Mouse (Mus musculus) urinary bladder, postnatal 25 days (tissue): ENCODE measurements at regions not wholly inside any gene's neighbourhood (a gene's known extent, or its start where the extent isn't known, plus 50 kb on each side); places are given as distances from the start of the nearest gene placed in this dataset.

Experiments
- DNase-seq: peaks from one replicate; pipeline ENCODE4 v3.0.0; 2022; ENCODE audit warnings: low spot score

DNA sequence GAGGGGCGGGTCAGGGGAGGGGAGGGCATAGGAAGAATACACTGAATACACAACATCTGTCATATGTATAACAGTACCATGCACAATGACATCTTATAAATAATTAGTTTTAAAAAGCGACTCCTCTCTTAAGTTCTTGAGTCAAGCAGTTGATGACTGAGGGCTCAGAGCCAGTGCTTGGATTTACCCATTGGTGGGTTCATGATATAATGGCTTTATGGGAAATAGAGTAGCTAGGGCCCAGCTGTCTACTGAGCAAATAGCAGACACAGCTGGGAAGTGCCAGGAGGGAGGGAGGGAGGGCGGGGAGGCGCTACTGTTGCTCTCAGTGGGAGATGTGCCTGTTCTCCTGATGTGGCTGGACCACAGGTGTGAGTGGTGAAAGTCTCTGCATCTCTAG, 268.5 kb downstream of the Matn1 start:
- DNase-seq: no peak

DNA sequence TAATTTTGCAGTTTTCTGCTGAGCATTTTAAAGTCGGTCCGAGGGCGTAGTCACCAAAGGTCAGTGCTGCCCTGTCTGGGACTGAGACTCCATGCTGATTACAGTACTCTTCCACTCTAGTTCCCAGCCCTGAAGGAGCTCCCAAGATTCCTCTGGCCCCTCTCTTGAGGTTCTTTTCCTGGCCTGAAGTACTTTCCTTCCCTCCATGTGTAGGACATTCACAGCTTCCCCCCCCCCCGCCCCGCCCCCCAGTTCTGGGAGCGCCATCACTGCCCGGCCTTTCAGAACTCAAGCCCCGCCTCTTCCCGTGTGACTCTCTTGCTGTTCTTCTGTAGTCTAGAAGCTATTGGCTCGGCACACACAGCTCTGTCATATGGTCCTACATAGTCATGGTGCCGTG, 271.5 kb downstream of the Matn1 start:
- DNase-seq: no peak

DNA sequence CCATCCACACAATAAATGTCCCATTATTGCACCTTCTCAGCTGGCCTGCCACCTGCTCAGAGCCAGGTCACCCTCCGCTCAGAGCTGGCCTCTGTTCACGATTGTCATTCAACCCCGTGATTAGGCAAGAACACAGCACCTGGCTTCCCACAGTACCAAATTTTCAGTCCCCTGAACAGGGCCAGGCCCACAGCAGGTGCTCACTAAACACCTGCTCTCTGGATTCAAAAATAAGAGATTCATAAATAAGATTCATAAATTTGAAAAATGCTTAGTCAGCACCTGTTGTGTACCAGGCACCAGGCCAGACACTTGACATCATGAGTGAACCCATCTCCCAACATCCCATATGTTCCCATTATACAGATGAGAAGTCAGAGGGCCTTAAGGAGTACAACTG, 272.2 kb downstream of the Matn1 start:
- no peak for DNase-seq

DNA sequence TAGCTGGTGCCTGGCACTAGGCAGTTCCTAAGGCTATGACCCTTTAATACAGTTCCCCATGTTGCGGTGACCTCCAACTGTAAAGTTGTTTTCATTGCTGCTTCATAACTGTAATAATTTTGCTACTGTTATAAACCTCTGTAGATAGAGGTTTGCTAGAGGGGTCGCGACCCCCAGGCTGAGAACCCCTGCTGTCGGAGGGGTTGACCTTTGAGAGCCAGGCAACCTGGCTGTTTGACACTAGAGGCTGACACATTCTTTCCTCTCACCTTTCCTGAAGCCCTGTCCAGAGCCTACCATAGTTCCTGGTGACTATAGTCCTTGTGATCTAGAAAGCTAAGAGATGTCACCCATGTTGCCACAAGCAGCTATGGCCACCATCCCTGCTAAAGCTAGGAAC, 272.9 kb downstream of the Matn1 start:
- no peak for DNase-seq

DNA sequence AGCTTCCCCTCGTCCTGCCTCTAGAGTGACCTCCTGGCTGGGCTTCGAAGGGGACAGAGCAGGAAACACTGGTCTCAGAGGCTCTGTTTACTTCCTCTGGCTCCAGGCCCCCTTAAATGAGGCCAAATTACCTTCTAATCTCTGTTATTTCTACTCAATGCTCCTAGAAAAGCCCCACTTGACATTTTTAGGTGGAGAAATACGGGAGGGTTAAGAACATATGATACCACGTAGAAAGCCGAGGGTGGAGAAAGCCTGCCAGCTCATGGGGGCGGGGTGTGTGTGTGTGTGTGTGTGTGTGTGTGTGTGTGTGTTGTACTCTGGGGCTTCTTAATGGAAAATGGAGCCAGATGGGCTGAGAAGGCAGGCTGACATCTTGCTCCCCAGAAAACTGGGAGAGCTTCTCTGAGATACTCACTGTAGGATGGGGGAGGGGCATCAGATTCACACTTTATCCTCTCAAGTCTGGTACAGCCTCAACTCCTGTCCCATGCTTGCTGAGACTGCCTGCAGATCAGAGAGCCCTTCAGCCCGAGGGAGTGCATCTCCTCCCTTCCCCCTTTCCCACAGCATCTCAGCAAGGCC, 273.5 kb downstream of the Matn1 start:
- DNase-seq: no peak

GRCm38 (mm10) chr4:131220966-131221365, 276.8 kb downstream of the Matn1 start:
- no peak for DNase-seq

GRCm38 (mm10) chr4:131230361-131230760, 286.2 kb downstream of the Matn1 start:
- DNase-seq: no peak

GRCm38 (mm10) chr4:131236611-131237031, 292.4 kb downstream of the Matn1 start:
- DNase-seq: no peak

GRCm38 (mm10) chr4:131238591-131238990, 294.4 kb downstream of the Matn1 start:
- no peak for DNase-seq

- DNase-seq: no peak
Observed at GRCm38 (mm10) chr4:131239132-131239531, 294.9 kb downstream of the Matn1 start.

- DNase-seq: no peak
Observed at GRCm38 (mm10) chr4:131240457-131240856, 296.3 kb downstream of the Matn1 start.

DNA sequence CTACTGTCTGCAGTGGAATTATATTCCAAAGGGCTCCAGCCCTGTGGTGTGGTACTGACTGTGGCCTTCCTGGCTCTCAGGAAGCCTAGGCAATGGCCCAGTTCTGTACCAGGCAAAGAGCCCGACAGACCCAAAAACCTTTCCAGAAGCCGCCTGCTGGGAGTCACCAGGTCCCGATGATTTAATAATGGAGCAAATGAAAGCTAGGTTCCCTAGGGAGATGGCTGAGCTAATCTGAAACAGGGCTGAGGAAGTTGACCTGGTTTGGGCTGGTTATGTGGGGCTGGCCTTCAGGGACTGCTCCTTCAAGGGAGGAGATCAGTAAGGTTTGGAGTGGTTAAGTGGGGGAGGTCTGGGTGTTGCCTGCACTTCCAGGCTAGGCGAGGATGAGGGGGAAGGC, 298.1 kb downstream of the Matn1 start:
- DNase-seq: no peak

DNA sequence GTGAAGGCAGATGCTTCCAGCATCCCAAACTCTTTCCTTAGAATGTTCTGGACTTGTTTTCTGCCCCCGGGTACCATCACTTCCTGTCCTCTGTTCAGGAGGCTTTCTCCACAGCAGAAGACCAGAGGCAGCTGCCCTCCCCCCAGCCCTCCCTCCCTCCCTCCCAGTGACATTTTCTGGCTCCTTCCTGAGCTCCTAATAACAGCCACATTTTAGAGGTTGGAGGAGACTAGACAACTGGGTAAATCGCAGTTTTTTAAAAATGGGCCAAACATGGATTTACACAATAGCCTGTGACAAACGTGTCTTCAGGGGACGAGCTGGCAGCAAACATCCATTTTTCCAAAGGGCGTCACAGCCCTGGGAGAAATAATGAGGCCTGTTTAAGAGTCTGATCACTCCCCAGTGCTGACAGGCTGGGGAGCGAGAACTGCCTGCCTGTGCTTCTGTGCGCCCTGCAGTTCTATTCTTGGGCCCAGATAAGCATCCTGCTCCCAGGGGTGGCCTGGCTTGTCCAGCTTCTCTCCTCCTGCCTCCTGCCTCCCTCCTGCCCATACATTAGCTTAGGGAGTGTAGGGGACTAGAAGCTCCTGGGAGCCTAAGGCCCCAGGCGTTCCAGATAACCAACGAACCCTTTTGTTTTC, 299.7 kb downstream of the Matn1 start:
- no peak for DNase-seq

DNA sequence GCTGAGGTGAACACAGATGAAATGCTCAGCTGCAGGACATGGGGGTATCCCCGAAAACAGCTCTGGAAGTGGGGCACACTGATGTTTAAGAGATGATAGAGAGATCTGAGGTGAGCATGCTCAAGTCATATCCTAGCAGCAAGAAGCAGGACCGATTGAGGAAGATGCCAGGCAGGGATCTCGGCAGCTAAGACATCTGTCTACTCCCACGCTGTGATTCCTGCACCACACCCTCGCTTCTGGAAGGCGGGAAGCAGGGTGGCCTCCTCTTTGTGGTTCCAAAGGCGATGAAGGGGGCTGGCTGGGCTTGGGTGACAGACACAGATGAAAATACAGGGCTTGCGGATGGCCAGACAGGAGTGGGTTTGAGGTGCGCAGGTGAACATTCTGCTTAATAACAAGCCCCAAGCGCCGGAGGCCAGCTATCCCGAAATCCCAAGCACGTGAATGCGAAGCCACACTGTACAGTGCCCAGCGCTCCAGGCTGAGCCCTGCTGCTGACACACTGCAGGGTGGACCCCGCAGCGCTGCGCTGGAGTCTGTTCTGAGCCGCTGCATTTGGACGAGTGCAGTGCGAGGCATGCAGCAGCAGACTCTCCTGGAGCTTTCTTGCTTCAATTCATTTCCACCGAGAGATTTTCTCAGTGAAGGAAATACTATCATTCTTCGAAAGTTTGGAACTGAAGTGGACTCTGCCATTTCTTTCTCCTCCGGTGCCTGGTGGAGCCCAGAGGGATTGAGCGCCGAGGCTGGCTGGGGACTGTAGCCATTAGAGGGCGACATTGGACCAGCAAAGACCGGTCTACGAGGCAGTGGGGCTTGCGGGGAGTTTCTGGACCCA, 308.6 kb downstream of the Matn1 start:
- peak; percentile 66 for DNase-seq

- DNase-seq: no peak
Observed at GRCm38 (mm10) chr4:131253443-131253817, 309.2 kb downstream of the Matn1 start.

DNA sequence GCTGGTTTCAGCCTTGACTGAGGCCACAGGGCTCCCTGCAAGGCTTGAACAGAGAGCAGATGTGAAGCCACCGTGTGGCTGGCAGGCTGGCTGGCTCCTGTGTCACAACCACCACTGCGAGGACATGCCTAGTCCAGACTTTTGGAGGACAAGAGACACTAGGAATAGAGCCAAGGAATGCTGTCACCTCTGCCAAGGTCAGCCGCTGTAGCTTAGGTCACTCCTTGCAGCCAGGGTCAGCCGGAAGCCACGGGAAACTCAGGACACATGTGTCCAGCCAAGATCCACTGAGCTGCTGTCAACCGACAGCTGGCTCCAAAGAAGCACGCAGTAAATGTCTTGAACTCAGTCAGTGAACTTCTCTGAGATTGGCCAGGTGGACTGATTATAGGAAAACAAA, 310.1 kb downstream of the Matn1 start:
- no peak for DNase-seq

- no peak for DNase-seq
Observed at GRCm38 (mm10) chr4:131254691-131255090, 310.5 kb downstream of the Matn1 start.

DNA sequence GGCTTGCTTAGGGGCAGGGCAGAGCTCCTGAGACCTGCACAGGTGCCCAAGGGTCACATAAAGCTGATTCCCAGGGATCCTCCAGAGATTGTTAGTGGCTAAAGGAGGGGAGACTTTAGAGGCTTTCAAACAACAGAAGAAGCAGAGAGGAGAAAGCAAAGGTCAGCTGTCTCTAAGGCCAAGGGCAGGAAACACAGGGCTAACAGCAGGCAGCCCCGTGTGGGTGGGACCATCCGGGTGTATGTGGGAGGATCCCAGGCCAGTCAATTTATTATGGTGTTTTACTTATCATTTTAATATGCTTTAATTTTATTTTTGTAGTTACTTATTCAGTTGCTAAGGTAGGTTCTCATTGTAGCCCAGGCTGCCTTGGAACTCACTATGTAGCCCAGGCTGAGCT, 317.1 kb downstream of the Matn1 start:
- DNase-seq: no peak

GRCm38 (mm10) chr4:131262909-131263308, 318.7 kb downstream of the Matn1 start:
- DNase-seq: no peak

DNA sequence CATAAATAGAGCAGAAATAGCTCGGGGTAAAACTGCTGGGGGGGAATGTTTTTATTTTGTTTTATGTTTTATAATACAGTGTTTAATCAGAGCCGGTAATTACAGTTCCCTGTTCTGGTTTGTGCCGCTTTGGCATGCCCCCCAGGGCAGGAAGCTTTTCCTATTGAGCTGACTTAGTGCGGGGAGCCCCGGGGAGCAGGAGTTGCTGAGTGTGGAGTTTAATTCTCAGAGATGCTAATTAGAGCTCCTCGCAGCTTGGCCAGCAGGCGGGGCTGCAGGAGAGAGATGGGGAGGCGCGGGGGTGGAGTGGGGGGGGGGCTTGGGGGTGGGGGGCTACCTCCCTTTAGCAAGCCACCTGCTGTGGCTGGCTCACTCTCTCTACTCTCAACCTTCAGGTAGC, 322.6 kb downstream of the Matn1 start:
- DNase-seq: no peak

- DNase-seq: no peak
Observed at GRCm38 (mm10) chr4:131267760-131268159, 323.6 kb downstream of the Matn1 start.

DNA sequence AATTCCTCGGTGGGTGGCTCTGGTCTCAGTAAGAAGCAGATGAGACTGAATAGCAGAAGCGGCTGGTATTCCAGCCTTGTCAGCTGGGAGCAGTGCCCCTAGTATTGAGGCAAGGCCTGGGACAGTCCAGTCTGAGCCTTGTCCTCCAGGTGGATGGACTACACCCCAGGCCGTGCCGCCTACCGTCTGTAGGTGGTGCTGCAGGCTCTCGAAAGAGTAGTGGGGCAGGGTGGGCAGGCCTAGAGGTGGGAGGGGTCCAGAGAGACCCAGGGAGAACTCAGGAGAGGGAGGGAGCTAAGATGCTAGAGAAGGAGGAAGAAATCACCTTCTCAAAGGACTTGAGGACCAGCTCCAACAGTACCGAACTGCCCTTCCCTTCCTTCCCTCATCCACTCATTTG, 326.0 kb downstream of the Matn1 start:
- DNase-seq: no peak

- no peak for DNase-seq
Observed at GRCm38 (mm10) chr4:131272060-131272459, 327.9 kb downstream of the Matn1 start.
